Mouse (Mus musculus) stomach, postnatal 0 days (tissue): ENCODE results near the gene Pbx4. TPM values are rescaled to one million over a fixed set of nuclear protein-coding genes. Genes with fewer than 3 reads are reported as not detected.
A peak's percentile ranks its signal among the peaks of the same experiment; 100 is the strongest.

Source experiments
- ATAC-seq: fragments of 200-750 bp; cut with Nextera tagmentation; 2 replicates; pipeline ENCODE4 v1.8.0; 2017; ENCODE audit not compliant: low FRiP score, low TSS enrichment
- DNase-seq: peaks from one replicate; pipeline ENCODE4 v3.0.0-alpha.2; 2016; ENCODE audit warnings: low spot score
- H3K27ac ChIP-seq: fragments of 300-500 bp; sonication (generic); replicated peaks from 2 replicates; pipeline ENCODE4 v1.5.1; 2014; ENCODE audit warnings: mild to moderate bottlenecking, control low read depth
- H3K27me3 ChIP-seq: fragments of 300-500 bp; sonication (generic); 2 replicates; pipeline ENCODE4 v1.6.1; 2014; ENCODE audit warnings: low read length; ENCODE audit not compliant: control insufficient read depth, insufficient read depth
- H3K36me3 ChIP-seq: fragments of 300-500 bp; sonication (generic); 2 replicates; pipeline ENCODE4 v1.6.1; 2014; ENCODE audit warnings: low read length, mixed read lengths; ENCODE audit not compliant: control insufficient read depth, insufficient read depth
- H3K4me1 ChIP-seq: fragments of 300-500 bp; sonication (generic); replicated peaks from 2 replicates; pipeline ENCODE4 v1.6.1; 2014; ENCODE audit warnings: antibody characterized with exemption; ENCODE audit not compliant: control insufficient read depth, insufficient read depth
- H3K4me2 ChIP-seq: fragments of 300-500 bp; sonication (generic); replicated peaks from 2 replicates; pipeline ENCODE4 v1.6.1; 2014; ENCODE audit warnings: low read depth, mild to moderate bottlenecking, control low read depth, moderate library complexity
- H3K4me3 ChIP-seq: fragments of 300-500 bp; sonication (generic); 2 replicates; pipeline ENCODE4 v1.5.1; 2014; ENCODE audit warnings: low read depth, low read length, control low read depth
- H3K9ac ChIP-seq: fragments of 300-500 bp; sonication (generic); 2 replicates; pipeline ENCODE4 v1.6.1; 2014; ENCODE audit warnings: mild to moderate bottlenecking, low read length, control low read depth, mixed read lengths
- H3K9me3 ChIP-seq: fragments of 300-500 bp; sonication (generic); 2 replicates; pipeline ENCODE4 v1.6.1; 2016; ENCODE audit warnings: low read length; ENCODE audit not compliant: control insufficient read depth
- CTCF ChIP-seq: IDR thresholded peaks from 2 replicates; pipeline ENCODE4 v1.5.1; 2016; ENCODE audit warnings: antibody characterized with exemption, low read depth, mild to moderate bottlenecking, moderate library complexity
- EP300 ChIP-seq: optimal IDR thresholded peaks from 2 replicates; pipeline ENCODE3; 2016; ENCODE audit warnings: antibody characterized with exemption
- WGBS: fragments of 180-500 bp; shearing (Covaris S2); extraction: QIAGEN DNeasy Blood & Tissue Kit; methylation state at CpG from one replicate; pipeline ENCODE4 v1.1.7; 2014; 5-methylcytosine and 5-hydroxymethylcytosine counted together
- polyA plus RNA-seq: library from polyadenylated mRNA; unstranded; fragments of >200 nt; fragmentation: Nextera tagmentation; extraction: Ambion mirVana; gene quantifications from 2 replicates; pipeline ENCODE4 v1.2.1, GENCODE M21; 2015

Gene Pbx4
- polyA plus RNA-seq, 1 experiment from 2014 or later, result 5.1 TPM

GRCm38 (mm10) chr8:69837057-69837682 lies 4.9 kb downstream of the Pbx4 start:
- no peak for TF ChIP-seq EP300
- Histone ChIP-seq H3K9me3 (no peaks in the 10 kb centered on the region), H3K36me3 (no peaks in the 10 kb centered on the region), H3K4me3 (no peak overlapping the region), H3K27ac (no peak overlapping the region), H3K27me3 (no peaks in the 10 kb centered on the region), H3K4me1 (no peaks in the 10 kb centered on the region), H3K9ac (no peak overlapping the region), H3K4me2 (no peak overlapping the region)
- peak; percentile 73 for ATAC-seq
- DNase-seq, result peak; percentile 55
- 50% methylated on average over 8 of the region's 8 CpGs for WGBS

GRCm38 (mm10) chr8:69847167-69848065 lies 15.1 kb downstream of the Pbx4 start:
- ATAC-seq, result no peak
- no peak overlapping the region for H3K4me2 ChIP-seq
- WGBS, result 71% methylated on average over 3 of the region's 3 CpGs
- H3K4me1 ChIP-seq, result no peaks in the 10 kb centered on the region
- H3K9me3 ChIP-seq, result no peaks in the 10 kb centered on the region
- no peak overlapping the region for H3K4me3 ChIP-seq
- DNase-seq, result no peak
- TF ChIP-seq EP300 (no peak), CTCF (no peak)
- no peak overlapping the region for H3K27ac ChIP-seq
- H3K9ac ChIP-seq, result no peak overlapping the region
- no peaks in the 10 kb centered on the region for H3K27me3 ChIP-seq
- no peaks in the 10 kb centered on the region for H3K36me3 ChIP-seq

GRCm38 (mm10) chr8:69848951-69849350 lies 16.7 kb downstream of the Pbx4 start:
- no peaks in the 10 kb centered on the region for H3K4me1 ChIP-seq
- peak; percentile 81 for DNase-seq
- H3K36me3 ChIP-seq, result no peaks in the 10 kb centered on the region
- no peak overlapping the region for H3K4me2 ChIP-seq
- no peaks in the 10 kb centered on the region for H3K27me3 ChIP-seq
- H3K9me3 ChIP-seq, result no peaks in the 10 kb centered on the region
- ATAC-seq, result peak; percentile 96
- peak overlapping the region; percentile 80 for H3K27ac ChIP-seq
- TF ChIP-seq EP300, result no peak
- no peak for TF ChIP-seq CTCF
- no peak overlapping the region for H3K9ac ChIP-seq
- 45% methylated on average over 8 of the region's 8 CpGs for WGBS
- no peak overlapping the region for H3K4me3 ChIP-seq

GRCm38 (mm10) chr8:69849899-69850298 lies 17.6 kb downstream of the Pbx4 start:
- Histone ChIP-seq H3K4me3 (no peak overlapping the region), H3K9me3 (no peaks in the 10 kb centered on the region), H3K4me2 (no peak overlapping the region), H3K36me3 (no peaks in the 10 kb centered on the region), H3K27ac (no peak overlapping the region), H3K27me3 (no peaks in the 10 kb centered on the region), H3K9ac (no peak overlapping the region), H3K4me1 (no peaks in the 10 kb centered on the region)
- 48% methylated on average over 3 of the region's 3 CpGs for WGBS
- ATAC-seq, result no peak
- peak; percentile 51 for DNase-seq
- peak; percentile 62 for TF ChIP-seq CTCF
- no peak for TF ChIP-seq EP300

- DNase-seq, result peak; percentile 53
- Histone ChIP-seq H3K27me3 (no peaks in the 10 kb centered on the region), H3K4me3 (no peak overlapping the region), H3K4me1 (no peaks in the 10 kb centered on the region), H3K9ac (no peak overlapping the region), H3K4me2 (no peak overlapping the region), H3K27ac (peak overlapping the region; percentile 56; the same call in 1 of the 2 replicates), H3K36me3 (no peaks in the 10 kb centered on the region), H3K9me3 (no peaks in the 10 kb centered on the region)
- peak; percentile 11; the same call in 1 of the 2 replicates for ATAC-seq
- no peak for TF ChIP-seq CTCF
- no peak for TF ChIP-seq EP300
- WGBS, result 79% methylated on average over 7 of the region's 7 CpGs
Measured at GRCm38 (mm10) chr8:69850926-69851506, 18.7 kb downstream of the Pbx4 start.

- no peak overlapping the region for H3K4me2 ChIP-seq
- no peak for ATAC-seq
- H3K9ac ChIP-seq, result no peak overlapping the region
- no peaks in the 10 kb centered on the region for H3K27me3 ChIP-seq
- TF ChIP-seq CTCF (0 out of 2 replicates have a peak, but pooled peaks have one; percentile 4), EP300 (no peak)
- H3K36me3 ChIP-seq, result no peaks in the 10 kb centered on the region
- H3K9me3 ChIP-seq, result no peaks in the 10 kb centered on the region
- no peak overlapping the region for H3K27ac ChIP-seq
- H3K4me1 ChIP-seq, result no peaks in the 10 kb centered on the region
- 89% methylated on average over 10 of the region's 10 CpGs for WGBS
- no peak overlapping the region for H3K4me3 ChIP-seq
- DNase-seq, result no peak
Measured at GRCm38 (mm10) chr8:69853869-69854268, 21.6 kb downstream of the Pbx4 start.
